Mouse (Mus musculus) stomach, postnatal 0 days (tissue): ENCODE measurements around the gene Ppp1r37. TPM values are rescaled to one million over a fixed set of nuclear protein-coding genes. Genes with fewer than 3 reads are reported as not detected.

Source experiments
- ATAC-seq: fragments of 200-750 bp; cut with Nextera tagmentation; 2 replicates; pipeline ENCODE4 v1.8.0; 2017; ENCODE audit not compliant: low FRiP score, low TSS enrichment
- DNase-seq: peaks from one replicate; pipeline ENCODE4 v3.0.0-alpha.2; 2016; ENCODE audit warnings: low spot score
- H3K27ac ChIP-seq: fragments of 300-500 bp; sonication (generic); replicated peaks from 2 replicates; pipeline ENCODE4 v1.5.1; 2014; ENCODE audit warnings: mild to moderate bottlenecking, control low read depth
- H3K27me3 ChIP-seq: fragments of 300-500 bp; sonication (generic); 2 replicates; pipeline ENCODE4 v1.6.1; 2014; ENCODE audit warnings: low read length; ENCODE audit not compliant: control insufficient read depth, insufficient read depth
- H3K36me3 ChIP-seq: fragments of 300-500 bp; sonication (generic); 2 replicates; pipeline ENCODE4 v1.6.1; 2014; ENCODE audit warnings: low read length, mixed read lengths; ENCODE audit not compliant: control insufficient read depth, insufficient read depth
- H3K4me1 ChIP-seq: fragments of 300-500 bp; sonication (generic); replicated peaks from 2 replicates; pipeline ENCODE4 v1.6.1; 2014; ENCODE audit warnings: antibody characterized with exemption; ENCODE audit not compliant: control insufficient read depth, insufficient read depth
- H3K4me2 ChIP-seq: fragments of 300-500 bp; sonication (generic); replicated peaks from 2 replicates; pipeline ENCODE4 v1.6.1; 2014; ENCODE audit warnings: low read depth, mild to moderate bottlenecking, control low read depth, moderate library complexity
- H3K4me3 ChIP-seq: fragments of 300-500 bp; sonication (generic); 2 replicates; pipeline ENCODE4 v1.5.1; 2014; ENCODE audit warnings: low read depth, low read length, control low read depth
- H3K9ac ChIP-seq: fragments of 300-500 bp; sonication (generic); 2 replicates; pipeline ENCODE4 v1.6.1; 2014; ENCODE audit warnings: mild to moderate bottlenecking, low read length, control low read depth, mixed read lengths
- H3K9me3 ChIP-seq: fragments of 300-500 bp; sonication (generic); 2 replicates; pipeline ENCODE4 v1.6.1; 2016; ENCODE audit warnings: low read length; ENCODE audit not compliant: control insufficient read depth
- CTCF ChIP-seq: IDR thresholded peaks from 2 replicates; pipeline ENCODE4 v1.5.1; 2016; ENCODE audit warnings: antibody characterized with exemption, low read depth, mild to moderate bottlenecking, moderate library complexity
- EP300 ChIP-seq: optimal IDR thresholded peaks from 2 replicates; pipeline ENCODE3; 2016; ENCODE audit warnings: antibody characterized with exemption
- WGBS: fragments of 180-500 bp; shearing (Covaris S2); extraction: QIAGEN DNeasy Blood & Tissue Kit; methylation state at CpG from one replicate; pipeline ENCODE4 v1.1.7; 2014; 5-methylcytosine and 5-hydroxymethylcytosine counted together
- polyA plus RNA-seq: library from polyadenylated mRNA; unstranded; fragments of >200 nt; fragmentation: Nextera tagmentation; extraction: Ambion mirVana; gene quantifications from 2 replicates; pipeline ENCODE4 v1.2.1, GENCODE M21; 2015

Ppp1r37 gene
- polyA plus RNA-seq, 1 experiment from 2014 or later, result 16.5 TPM

DNA sequence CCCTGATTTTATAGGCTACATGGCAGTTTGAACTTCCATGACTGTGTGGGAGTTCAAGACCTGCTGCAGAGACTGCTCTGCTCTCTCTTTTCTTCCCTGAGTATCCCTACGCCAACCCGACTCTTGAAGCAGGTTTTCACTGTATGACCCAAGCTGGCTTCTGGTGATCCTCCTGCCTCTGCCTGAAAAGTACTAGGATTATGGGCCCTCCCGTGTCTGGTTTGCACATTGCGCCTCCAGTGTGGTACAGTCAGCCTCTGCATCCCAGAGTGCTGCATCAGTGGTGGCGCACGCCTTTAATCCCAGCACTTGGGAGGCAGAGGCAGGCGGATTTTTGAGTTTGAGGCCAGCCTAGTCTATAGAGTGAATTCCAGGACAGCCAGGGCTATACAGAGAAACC is 53.1 kb downstream of the Ppp1r37 start:
- no peak for ATAC-seq
- 90% methylated on average over 7 of the region's 7 CpGs for WGBS
- Histone ChIP-seq H3K4me3 (no peak overlapping the region), H3K27ac (no peak overlapping the region), H3K4me2 (no peak overlapping the region), H3K36me3 (no peaks in the 10 kb centered on the region), H3K9me3 (no peaks in the 10 kb centered on the region), H3K27me3 (no peaks in the 10 kb centered on the region), H3K4me1 (peaks cover 5% of the 10 kb centered on the region; the same call in 1 of the 2 replicates), H3K9ac (no peak overlapping the region)
- TF ChIP-seq CTCF (no peak), EP300 (no peak)
- no peak for DNase-seq

GRCm38 (mm10) chr7:19508924-19509568 is 53.8 kb downstream of the Ppp1r37 start:
- WGBS, result 5% methylated on average over 15 of the region's 15 CpGs
- DNase-seq (no peak), ATAC-seq (no peak)
- Histone ChIP-seq H3K4me1 (peaks cover 5% of the 10 kb centered on the region; the same call in 1 of the 2 replicates), H3K9me3 (no peaks in the 10 kb centered on the region), H3K9ac (peak overlapping the region; percentile 74), H3K27ac (peak overlapping the region; percentile 70), H3K4me3 (peak overlapping the region; percentile 70), H3K4me2 (peak overlapping the region; percentile 80), H3K36me3 (no peaks in the 10 kb centered on the region), H3K27me3 (no peaks in the 10 kb centered on the region)
- TF ChIP-seq CTCF (no peak), EP300 (no peak)

GRCm38 (mm10) chr7:19508150-19508923 is 54.5 kb downstream of the Ppp1r37 start, which contains the start of the genes Bloc1s3 and Trappc6a:
Gene Bloc1s3 (minus strand): TSS chr7:19508367.
Gene Trappc6a (plus strand): TSS chr7:19508395.
- ATAC-seq, result peak; percentile 93
- Histone ChIP-seq H3K27ac (peak within 1 kb of the TSS; percentile 74), H3K9ac (peak within 1 kb of the TSS; percentile 74), H3K36me3 (no peaks in the 10 kb centered on the region), H3K4me2 (peak within 1 kb of the TSS; percentile 80), H3K27me3 (no peaks in the 10 kb centered on the region), H3K9me3 (no peaks in the 10 kb centered on the region), H3K4me3 (peak within 1 kb of the TSS; percentile 70), H3K4me1 (peaks cover 5% of the 10 kb centered on the region; the same call in 1 of the 2 replicates)
- DNase-seq, result peak; percentile 91
- under 1% methylated on average over 56 of the region's 56 CpGs for WGBS
- TF ChIP-seq EP300, result no peak
- TF ChIP-seq CTCF, result peak; percentile 23; the same call in 1 of the 2 replicates

- H3K4me2 ChIP-seq, result peak overlapping the region; percentile 80
- peaks cover 5% of the 10 kb centered on the region; the same call in 1 of the 2 replicates for H3K4me1 ChIP-seq
- DNase-seq (no peak), ATAC-seq (no peak)
- H3K9ac ChIP-seq, result peak overlapping the region; percentile 74
- no peaks in the 10 kb centered on the region for H3K36me3 ChIP-seq
- no peak overlapping the region; the same call in 1 of the 2 replicates for H3K27ac ChIP-seq
- WGBS, result 6% methylated on average over 18 of the region's 18 CpGs
- no peaks in the 10 kb centered on the region for H3K9me3 ChIP-seq
- H3K4me3 ChIP-seq, result peak overlapping the region; percentile 70
- TF ChIP-seq CTCF (no peak), EP300 (no peak)
- H3K27me3 ChIP-seq, result no peaks in the 10 kb centered on the region
Observed at GRCm38 (mm10) chr7:19507612-19507981, 55.3 kb downstream of the Ppp1r37 start.

DNA sequence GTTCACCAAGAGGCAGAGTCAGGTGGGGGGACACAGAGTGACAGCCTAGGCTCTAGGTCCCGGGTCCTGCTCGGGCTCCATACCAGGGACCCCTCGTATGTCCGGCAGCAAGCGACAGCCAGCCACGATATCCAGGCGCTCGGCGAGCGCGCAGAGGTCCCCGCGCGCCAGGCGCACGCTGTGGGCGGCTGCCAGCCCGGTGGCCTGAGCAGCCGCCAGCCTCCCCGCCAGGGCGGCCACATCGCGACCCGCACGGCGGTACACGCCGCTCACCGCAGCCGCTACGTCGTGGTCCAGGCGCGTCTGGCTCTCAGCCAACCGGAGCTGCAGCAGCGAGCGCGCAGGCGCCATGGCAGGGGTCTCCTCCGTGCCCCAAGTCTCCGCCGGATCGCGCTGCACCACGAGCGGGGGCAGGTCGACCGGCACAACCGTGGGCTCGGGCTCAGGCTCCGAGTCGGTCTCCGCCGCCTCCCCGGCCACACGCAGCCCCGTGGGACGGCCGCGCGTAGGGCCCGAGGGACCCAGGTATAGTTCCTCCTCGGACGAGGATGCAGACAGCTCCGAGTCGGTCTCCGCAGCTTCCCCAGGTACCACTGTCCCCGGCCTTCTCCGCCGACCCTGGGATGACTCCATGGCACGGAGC is 55.8 kb downstream of the Ppp1r37 start:
- DNase-seq (no peak), ATAC-seq (no peak)
- Histone ChIP-seq H3K9ac (peak overlapping the region; percentile 74), H3K9me3 (no peaks in the 10 kb centered on the region), H3K4me1 (peaks cover 5% of the 10 kb centered on the region; the same call in 1 of the 2 replicates), H3K36me3 (no peaks in the 10 kb centered on the region), H3K27me3 (no peaks in the 10 kb centered on the region), H3K4me2 (peak overlapping the region; percentile 80), H3K27ac (no peak overlapping the region), H3K4me3 (peak overlapping the region; percentile 70)
- 4% methylated on average over 63 of the region's 71 CpGs for WGBS
- TF ChIP-seq CTCF (no peak), EP300 (no peak)
